Mouse (Mus musculus): ENCODE data around the gene Wipi2. TPM values are rescaled to one million over a fixed set of nuclear protein-coding genes. Genes with fewer than 3 reads are reported as not detected.

Wipi2 gene
- polyA plus RNA-seq, 1 experiment from 2014 or later: 61.2 TPM

DNA sequence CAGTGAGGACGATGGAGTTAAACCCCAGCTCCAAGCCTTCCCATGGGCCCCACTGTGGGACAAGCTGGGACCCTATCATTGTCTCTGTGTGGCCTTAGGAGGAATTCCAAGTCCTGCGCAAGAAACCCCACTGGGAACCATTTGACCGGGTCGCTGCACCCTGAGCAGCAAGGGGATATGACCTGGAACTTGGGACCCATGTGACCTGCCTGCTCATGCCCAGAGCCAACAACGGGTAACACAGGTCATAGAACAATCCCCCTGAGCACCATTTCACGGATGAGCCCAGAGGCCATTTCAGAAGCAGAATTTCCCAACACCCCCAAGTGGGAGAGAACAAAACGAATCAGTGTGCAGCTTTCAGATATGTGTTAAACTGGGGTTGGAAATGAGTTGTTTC lies 23.1 kb upstream of the Wipi2 start:
- Histone ChIP-seq H3K4me2 (ENCODE audit: low read depth, low read length) (no peak overlapping the region), H3K4me1 (ENCODE audit: control insufficient read depth, insufficient read depth, low read length) (no peaks in the 10 kb centered on the region), H3K4me3 (ENCODE audit: low read depth, low read length) (no peak overlapping the region), H3K9ac (replicated peaks; ENCODE audit: low read length) (no peak overlapping the region), H3K9me3 (replicated peaks; ENCODE audit: control insufficient read depth, low read length) (no peaks in the 10 kb centered on the region), H3K27me3 (ENCODE audit: control insufficient read depth, insufficient read depth, low read length) (0 out of 2 replicates have a peak, but pooled peaks cover 3% of the 10 kb centered on the region), H3K27ac (replicated peaks; ENCODE audit: low read depth, low read length) (no peak overlapping the region), H3K36me3 (replicated peaks; ENCODE audit: control insufficient read depth, insufficient read depth, low read depth, low read length) (no peaks in the 10 kb centered on the region)
- 69% methylated on average over 7 of the region's 7 CpGs for WGBS
- DNase-seq (ENCODE audit: low spot score): no peak
- ATAC-seq (replicated peaks; ENCODE audit: insufficient number of reproducible peaks, low FRiP score, low TSS enrichment, low read depth): no peak

DNA sequence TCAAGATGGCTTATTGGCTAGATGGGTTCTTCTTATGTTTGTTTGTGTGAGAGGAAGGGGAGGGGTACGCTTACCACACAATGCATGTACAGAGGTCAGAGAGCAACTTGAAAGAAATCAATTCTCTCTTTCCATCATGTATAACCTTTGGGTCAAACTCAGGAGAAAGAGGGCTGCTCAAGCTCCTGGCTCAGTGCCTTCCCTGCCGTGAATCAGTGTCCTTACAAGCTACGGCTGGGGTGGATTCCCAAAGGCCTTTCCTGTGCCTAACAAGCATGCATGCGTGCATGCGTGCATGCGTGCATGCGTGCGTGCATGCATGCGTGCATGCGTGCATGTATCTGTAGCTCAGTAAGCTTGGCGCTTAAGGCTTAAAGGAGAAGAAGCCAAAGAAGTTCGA lies 22.2 kb upstream of the Wipi2 start:
- H3K27me3 ChIP-seq (ENCODE audit: control insufficient read depth, insufficient read depth, low read length): 0 out of 2 replicates have a peak, but pooled peaks cover 3% of the 10 kb centered on the region
- 83% methylated on average over 12 of the region's 12 CpGs for WGBS
- no peak overlapping the region for H3K9ac ChIP-seq (replicated peaks; ENCODE audit: low read length)
- ATAC-seq (replicated peaks; ENCODE audit: insufficient number of reproducible peaks, low FRiP score, low TSS enrichment, low read depth): no peak
- H3K4me1 ChIP-seq (ENCODE audit: control insufficient read depth, insufficient read depth, low read length): no peaks in the 10 kb centered on the region
- no peak overlapping the region for H3K4me3 ChIP-seq (ENCODE audit: low read depth, low read length)
- no peaks in the 10 kb centered on the region for H3K9me3 ChIP-seq (replicated peaks; ENCODE audit: control insufficient read depth, low read length)
- no peaks in the 10 kb centered on the region for H3K36me3 ChIP-seq (replicated peaks; ENCODE audit: control insufficient read depth, insufficient read depth, low read depth, low read length)
- no peak overlapping the region for H3K4me2 ChIP-seq (ENCODE audit: low read depth, low read length)
- no peak for DNase-seq (ENCODE audit: low spot score)
- no peak overlapping the region for H3K27ac ChIP-seq (replicated peaks; ENCODE audit: low read depth, low read length)

DNA sequence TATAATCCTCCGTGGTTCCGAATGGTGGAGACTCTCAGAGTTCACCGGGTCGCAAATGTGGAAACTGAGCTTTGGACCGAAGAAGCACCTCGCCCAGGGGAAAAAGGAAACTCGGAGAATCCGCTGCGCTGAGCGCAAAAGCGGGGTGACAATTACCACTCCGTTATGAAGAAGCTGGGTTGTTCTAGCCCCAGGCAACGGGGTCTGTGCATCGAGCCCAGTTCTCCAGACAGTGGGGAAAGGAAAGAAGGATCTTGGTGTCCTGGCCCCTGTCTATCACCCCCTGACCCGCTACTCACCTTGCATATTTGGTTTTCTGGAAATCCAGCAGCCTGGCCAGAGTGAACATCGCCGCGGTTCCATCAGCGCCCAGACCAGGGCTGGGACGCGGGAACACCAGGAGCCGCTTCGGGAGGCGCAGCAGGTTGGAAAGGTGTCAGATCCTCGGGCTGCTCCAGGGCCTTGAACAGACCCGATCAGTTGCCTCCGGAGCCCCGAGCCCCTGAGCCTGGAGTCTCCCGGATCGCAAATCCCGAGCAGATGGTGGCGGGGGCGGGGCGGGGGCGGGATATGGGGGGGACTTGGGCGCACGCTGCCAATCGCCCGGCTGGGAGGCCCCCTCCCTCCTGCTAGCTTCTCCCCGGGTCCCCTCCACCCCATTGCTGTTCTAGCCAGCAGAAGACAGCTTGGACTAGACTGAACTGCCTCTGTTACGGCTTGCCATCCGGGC lies 19.1 kb upstream of the Wipi2 start, which contains the start of gene Mmd2:
Mmd2 (minus strand) TSS at position 542 of the 730 bp plus-strand sequence.
- Histone ChIP-seq H3K36me3 (replicated peaks; ENCODE audit: control insufficient read depth, insufficient read depth, low read depth, low read length) (no peaks in the 10 kb centered on the region), H3K9ac (replicated peaks; ENCODE audit: low read length) (peak within 1 kb of the TSS; percentile 60), H3K9me3 (replicated peaks; ENCODE audit: control insufficient read depth, low read length) (no peaks in the 10 kb centered on the region), H3K4me3 (ENCODE audit: low read depth, low read length) (peak within 1 kb of the TSS; percentile 28), H3K4me1 (ENCODE audit: control insufficient read depth, insufficient read depth, low read length) (no peaks in the 10 kb centered on the region), H3K27ac (replicated peaks; ENCODE audit: low read depth, low read length) (no peak within 1 kb of the TSS), H3K27me3 (ENCODE audit: control insufficient read depth, insufficient read depth, low read length) (0 out of 2 replicates have a peak, but pooled peaks cover 3% of the 10 kb centered on the region), H3K4me2 (ENCODE audit: low read depth, low read length) (peak within 1 kb of the TSS; percentile 60)
- peak; percentile 61 for DNase-seq (ENCODE audit: low spot score)
- peak; percentile 77 for ATAC-seq (replicated peaks; ENCODE audit: insufficient number of reproducible peaks, low FRiP score, low TSS enrichment, low read depth)
- 3% methylated on average over 39 of the region's 42 CpGs for WGBS

DNA sequence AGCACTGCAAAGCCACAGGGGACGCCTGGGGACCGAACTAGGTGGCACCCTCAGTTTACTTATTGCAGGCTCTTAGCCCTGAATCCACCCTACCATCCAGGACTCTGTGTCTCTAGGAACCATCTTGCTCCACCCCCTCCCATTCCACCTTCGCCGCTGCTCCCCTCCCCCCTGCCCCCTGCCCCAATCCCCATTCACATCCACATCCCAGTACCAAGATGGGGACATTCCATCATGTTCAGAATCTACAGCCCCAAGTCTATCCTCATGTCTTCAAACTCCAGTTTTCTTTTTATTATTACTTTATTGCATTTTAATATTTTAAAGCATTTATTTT lies 18.5 kb upstream of the Wipi2 start:
- ATAC-seq (replicated peaks; ENCODE audit: insufficient number of reproducible peaks, low FRiP score, low TSS enrichment, low read depth): no peak
- Histone ChIP-seq H3K9ac (replicated peaks; ENCODE audit: low read length) (peak overlapping the region; percentile 60; the same call in 1 of the 2 replicates), H3K36me3 (replicated peaks; ENCODE audit: control insufficient read depth, insufficient read depth, low read depth, low read length) (no peaks in the 10 kb centered on the region), H3K27ac (replicated peaks; ENCODE audit: low read depth, low read length) (no peak overlapping the region), H3K4me2 (ENCODE audit: low read depth, low read length) (peak overlapping the region; percentile 60), H3K9me3 (replicated peaks; ENCODE audit: control insufficient read depth, low read length) (no peaks in the 10 kb centered on the region), H3K4me3 (ENCODE audit: low read depth, low read length) (peak overlapping the region; percentile 28), H3K27me3 (ENCODE audit: control insufficient read depth, insufficient read depth, low read length) (0 out of 2 replicates have a peak, but pooled peaks cover 3% of the 10 kb centered on the region), H3K4me1 (ENCODE audit: control insufficient read depth, insufficient read depth, low read length) (no peaks in the 10 kb centered on the region)
- no peak for DNase-seq (ENCODE audit: low spot score)
- WGBS: 5% methylated on average over 4 of the region's 4 CpGs

DNA sequence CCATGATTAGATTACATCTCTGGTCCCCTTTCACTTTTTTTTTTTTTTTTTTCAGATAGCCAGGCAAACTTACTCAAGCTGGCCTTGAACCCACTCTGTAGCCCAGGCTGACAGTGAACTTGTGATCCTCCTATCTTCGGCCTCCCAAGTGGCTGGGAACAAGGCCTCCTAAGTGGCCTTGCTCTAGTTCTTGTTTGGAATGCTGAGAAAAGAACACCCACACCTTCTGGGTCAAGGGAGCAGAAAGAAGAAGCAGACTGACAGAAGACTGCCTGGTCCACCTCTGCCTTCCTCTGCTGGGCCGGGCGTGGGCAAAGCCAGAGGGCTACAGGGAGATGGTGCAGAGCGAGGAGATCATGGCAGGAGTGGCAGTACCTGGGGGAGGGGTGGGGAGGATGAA lies 17.1 kb upstream of the Wipi2 start:
- Histone ChIP-seq H3K9me3 (replicated peaks; ENCODE audit: control insufficient read depth, low read length) (no peaks in the 10 kb centered on the region), H3K27me3 (ENCODE audit: control insufficient read depth, insufficient read depth, low read length) (0 out of 2 replicates have a peak, but pooled peaks cover 3% of the 10 kb centered on the region)
- WGBS: 80% methylated on average over 4 of the region's 4 CpGs

DNA sequence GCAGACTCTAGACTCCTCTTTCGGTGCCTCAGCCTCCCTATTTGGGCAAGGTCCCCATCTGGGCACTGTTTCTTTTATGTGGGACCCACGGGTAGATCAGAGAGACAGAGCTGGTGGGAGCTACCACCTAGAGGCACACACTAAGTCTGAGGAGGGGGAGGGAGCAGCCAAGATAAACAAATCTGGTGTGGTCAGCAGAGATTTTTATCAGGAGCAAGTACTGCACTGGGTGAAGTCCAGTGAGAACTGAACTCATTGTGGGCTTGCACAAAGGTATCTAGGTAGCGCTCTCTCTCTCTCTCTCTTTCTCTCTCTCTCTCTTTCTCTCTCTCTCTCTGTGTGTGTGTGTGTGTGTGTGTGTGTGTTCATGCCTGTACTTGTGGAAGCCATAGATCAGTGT lies 13.0 kb upstream of the Wipi2 start:
- DNase-seq (ENCODE audit: low spot score) (no peak), ATAC-seq (replicated peaks; ENCODE audit: insufficient number of reproducible peaks, low FRiP score, low TSS enrichment, low read depth) (no peak)
- WGBS: 72% methylated on average over 3 of the region's 3 CpGs

More for the DNA sequence above, 17.1 kb upstream of the Wipi2 start:
- Histone ChIP-seq H3K4me3 (ENCODE audit: low read depth, low read length) (no peak overlapping the region), H3K4me1 (ENCODE audit: control insufficient read depth, insufficient read depth, low read length) (no peaks in the 10 kb centered on the region), H3K9ac (replicated peaks; ENCODE audit: low read length) (no peak overlapping the region), H3K36me3 (replicated peaks; ENCODE audit: control insufficient read depth, insufficient read depth, low read depth, low read length) (no peaks in the 10 kb centered on the region), H3K4me2 (ENCODE audit: low read depth, low read length) (no peak overlapping the region), H3K27ac (replicated peaks; ENCODE audit: low read depth, low read length) (no peak overlapping the region)
- ATAC-seq (replicated peaks; ENCODE audit: insufficient number of reproducible peaks, low FRiP score, low TSS enrichment, low read depth): no peak
- no peak for DNase-seq (ENCODE audit: low spot score)

DNA sequence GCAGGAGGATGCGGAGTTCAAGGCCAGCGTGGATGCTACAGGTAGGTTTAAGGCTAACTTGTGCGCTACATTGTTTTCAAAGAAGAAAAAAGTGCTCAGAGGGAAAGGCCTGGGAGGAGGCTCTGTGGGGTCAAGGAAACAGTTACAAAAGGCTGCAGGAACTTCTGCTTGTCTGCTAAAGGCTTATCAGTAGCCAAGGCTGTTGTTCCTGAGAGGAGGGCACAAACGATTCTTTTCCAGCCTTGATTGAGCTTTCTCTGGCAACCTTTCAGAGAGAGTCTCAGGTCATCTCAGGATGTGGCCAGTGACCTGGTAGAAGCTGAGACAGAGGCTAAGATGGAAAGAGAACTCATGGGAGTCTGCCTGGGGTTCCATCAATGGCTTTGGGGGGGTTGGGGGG lies 11.9 kb upstream of the Wipi2 start:
- Histone ChIP-seq H3K27me3 (ENCODE audit: control insufficient read depth, insufficient read depth, low read length) (no peaks in the 10 kb centered on the region), H3K27ac (replicated peaks; ENCODE audit: low read depth, low read length) (no peak overlapping the region), H3K9me3 (replicated peaks; ENCODE audit: control insufficient read depth, low read length) (no peaks in the 10 kb centered on the region), H3K4me3 (ENCODE audit: low read depth, low read length) (no peak overlapping the region), H3K36me3 (replicated peaks; ENCODE audit: control insufficient read depth, insufficient read depth, low read depth, low read length) (no peaks in the 10 kb centered on the region), H3K9ac (replicated peaks; ENCODE audit: low read length) (no peak overlapping the region), H3K4me2 (ENCODE audit: low read depth, low read length) (no peak overlapping the region), H3K4me1 (ENCODE audit: control insufficient read depth, insufficient read depth, low read length) (no peaks in the 10 kb centered on the region)
- 88% methylated on average over 4 of the region's 4 CpGs for WGBS
- ATAC-seq (replicated peaks; ENCODE audit: insufficient number of reproducible peaks, low FRiP score, low TSS enrichment, low read depth): no peak
- DNase-seq (ENCODE audit: low spot score): no peak

More for the DNA sequence above, 13.0 kb upstream of the Wipi2 start:
- no peak overlapping the region for H3K9ac ChIP-seq (replicated peaks; ENCODE audit: low read length)
- H3K36me3 ChIP-seq (replicated peaks; ENCODE audit: control insufficient read depth, insufficient read depth, low read depth, low read length): no peaks in the 10 kb centered on the region
- H3K4me3 ChIP-seq (ENCODE audit: low read depth, low read length): no peak overlapping the region
- no peaks in the 10 kb centered on the region for H3K9me3 ChIP-seq (replicated peaks; ENCODE audit: control insufficient read depth, low read length)
- no peaks in the 10 kb centered on the region for H3K4me1 ChIP-seq (ENCODE audit: control insufficient read depth, insufficient read depth, low read length)
- H3K27me3 ChIP-seq (ENCODE audit: control insufficient read depth, insufficient read depth, low read length): no peaks in the 10 kb centered on the region
- H3K4me2 ChIP-seq (ENCODE audit: low read depth, low read length): no peak overlapping the region
- no peak overlapping the region for H3K27ac ChIP-seq (replicated peaks; ENCODE audit: low read depth, low read length)

DNA sequence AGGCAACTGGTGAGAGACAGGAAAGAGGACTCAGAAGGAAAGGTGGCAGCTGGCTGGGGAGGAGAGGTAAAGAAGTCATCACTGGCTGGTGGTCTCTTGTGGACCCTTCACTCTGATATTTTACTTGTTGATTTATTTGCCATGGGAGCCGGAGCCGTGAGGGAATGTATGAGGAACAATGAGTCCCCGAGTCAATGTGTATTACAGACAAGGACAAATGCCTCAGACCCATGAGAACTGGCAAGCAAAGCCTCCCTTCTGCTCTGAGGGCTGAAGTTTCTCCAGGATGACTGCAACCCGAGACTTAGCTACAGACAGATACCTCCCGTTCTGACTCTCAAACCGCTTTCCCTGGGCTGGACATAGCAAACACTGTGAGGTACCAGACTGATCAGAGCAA lies 11.2 kb upstream of the Wipi2 start:
- H3K4me1 ChIP-seq (ENCODE audit: control insufficient read depth, insufficient read depth, low read length): no peaks in the 10 kb centered on the region
- no peaks in the 10 kb centered on the region for H3K9me3 ChIP-seq (replicated peaks; ENCODE audit: control insufficient read depth, low read length)
- no peak overlapping the region for H3K4me2 ChIP-seq (ENCODE audit: low read depth, low read length)
- DNase-seq (ENCODE audit: low spot score) (no peak), ATAC-seq (replicated peaks; ENCODE audit: insufficient number of reproducible peaks, low FRiP score, low TSS enrichment, low read depth) (no peak)
- 68% methylated on average over 6 of the region's 6 CpGs for WGBS
- H3K27me3 ChIP-seq (ENCODE audit: control insufficient read depth, insufficient read depth, low read length): no peaks in the 10 kb centered on the region
- H3K9ac ChIP-seq (replicated peaks; ENCODE audit: low read length): no peak overlapping the region
- H3K4me3 ChIP-seq (ENCODE audit: low read depth, low read length): no peak overlapping the region
- H3K27ac ChIP-seq (replicated peaks; ENCODE audit: low read depth, low read length): no peak overlapping the region
- H3K36me3 ChIP-seq (replicated peaks; ENCODE audit: control insufficient read depth, insufficient read depth, low read depth, low read length): no peaks in the 10 kb centered on the region
